Mouse (Mus musculus): ENCODE measurements around the gene Ptprq. TPM values are rescaled to one million over a fixed set of nuclear protein-coding genes. Genes with fewer than 3 reads are reported as not detected.

Gene Ptprq
- 0.06 TPM for polyA plus RNA-seq (2014; fragmentation: Illumina TruSeq; extraction: RNeasy Lipid Tissue Mini Kit (QIAGEN cat#74804); ENCODE audit: insufficient read depth, low read depth, low replicate concordance)

GRCm38 (mm10) chr10:107719806-107720205, at the start of gene Ptprq:
TSS of gene Ptprq (minus strand) at chr10:107720051.

GRCm38 (mm10) chr10:107494568-107494967, 225.3 kb downstream of the Ptprq start, which contains the start of gene Myf6:
TSS of gene Myf6 (minus strand) at chr10:107494737.

GRCm38 (mm10) chr10:107485870-107486269, 234.0 kb downstream of the Ptprq start, which contains the start of gene Myf5:
TSS of gene Myf5 (minus strand) at chr10:107486134.

Other genes with a start within 250 kb of the Ptprq start
- not detected for gene Myf5, start 233.9 kb downstream of the Ptprq start, polyA plus RNA-seq (2014; fragmentation: Illumina TruSeq; extraction: RNeasy Lipid Tissue Mini Kit (QIAGEN cat#74804); ENCODE audit: insufficient read depth, low read depth, low replicate concordance)
- not detected for gene Myf6, start 225.3 kb downstream of the Ptprq start, polyA plus RNA-seq (2014; fragmentation: Illumina TruSeq; extraction: RNeasy Lipid Tissue Mini Kit (QIAGEN cat#74804); ENCODE audit: insufficient read depth, low read depth, low replicate concordance)
- gene Otogl, start 192.1 kb upstream of the Ptprq start, polyA plus RNA-seq (2014; fragmentation: Illumina TruSeq; extraction: RNeasy Lipid Tissue Mini Kit (QIAGEN cat#74804); ENCODE audit: insufficient read depth, low read depth, low replicate concordance) = 0.02 TPM